Mouse (Mus musculus) kidney, adult 11 months (tissue): Measurements from ENCODE around the gene Rapgef6.

Experiments used
- DNase-seq: peaks from one replicate; pipeline ENCODE4 v3.0.0; 2022

The Rapgef6 gene

GRCm38 (mm10) chr11:54741330-54741729, 218.7 kb downstream of the Rapgef6 start:
- no peak for DNase-seq

DNA sequence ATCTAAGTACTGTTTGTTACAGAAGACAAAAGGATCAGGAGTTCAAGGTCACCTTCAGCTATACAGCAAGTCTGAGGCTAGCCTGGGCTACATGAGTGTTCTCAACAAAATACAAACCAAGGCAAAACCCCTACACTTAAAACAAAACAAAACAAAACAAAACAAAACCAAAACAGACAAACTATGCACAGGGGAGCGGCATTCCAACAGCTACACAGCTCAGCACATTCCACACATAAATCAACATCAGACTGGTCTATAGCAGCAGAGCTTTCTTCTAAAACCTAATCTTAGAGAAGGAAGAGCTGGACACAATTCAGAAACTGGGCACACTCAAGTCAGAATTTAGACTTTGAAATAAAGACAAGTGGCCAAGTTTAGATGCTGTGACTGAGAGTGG, 221.6 kb downstream of the Rapgef6 start:
- no peak for DNase-seq
